Mouse (Mus musculus) B cell, adult 2 months (primary cell): ENCODE measurements around the gene Stk38.
"Not testable (repeated sequence)": the region's sequence is repeated elsewhere in the genome, so short reads cannot be mapped to it uniquely, and the experiment has no call there.

Experiments
- DNase-seq, 2 experiments: peaks; one replicate each; pipeline ENCODE4 v3.0.0; 2022

Gene Stk38

DNA sequence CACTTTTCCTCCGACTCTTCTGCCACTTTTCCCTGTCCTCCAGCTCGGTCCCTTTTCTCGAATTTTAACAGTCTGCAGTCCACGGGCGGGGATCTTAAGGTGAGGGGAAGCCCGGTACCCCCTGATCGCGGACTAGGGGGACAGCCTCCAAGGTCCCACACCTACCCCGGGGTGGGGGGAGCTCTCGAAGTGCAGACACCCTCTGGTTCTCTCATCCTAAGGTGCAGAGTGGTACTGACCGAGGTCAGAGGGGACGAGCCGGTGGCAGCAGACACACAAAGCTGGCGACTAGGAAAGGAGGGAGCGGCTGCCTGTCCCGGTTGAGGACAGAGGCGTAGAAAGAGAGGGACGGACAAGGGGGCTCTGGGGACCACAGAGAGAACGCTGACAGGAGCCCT, 553 bp downstream of the Stk38 start:
- DNase-seq = no peak

DNA sequence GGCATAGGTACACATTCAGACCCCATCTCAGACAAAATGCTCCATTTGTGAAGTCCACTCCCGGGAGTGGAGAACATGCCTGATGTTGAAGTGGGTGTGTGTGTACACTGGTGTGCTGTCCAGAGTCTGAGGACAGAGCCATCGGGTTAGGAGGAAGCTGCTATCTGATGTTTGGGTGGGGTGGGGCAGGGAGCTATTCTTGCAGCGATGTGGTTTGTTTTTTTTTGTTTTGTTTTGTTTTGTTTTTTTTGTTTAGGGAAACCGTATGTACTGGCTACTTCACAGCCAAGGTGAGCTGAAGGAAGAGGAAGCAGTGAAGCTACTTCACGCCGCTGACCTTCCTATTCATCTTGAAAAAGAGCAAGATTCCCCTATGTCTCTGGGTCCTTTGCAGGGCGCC, 983 bp downstream of the Stk38 start:
- peak; percentile 8 to 20 for DNase-seq

- no peak for DNase-seq
Observed at GRCm38 (mm10) chr17:29005002-29005401, 2.8 kb downstream of the Stk38 start.

DNA sequence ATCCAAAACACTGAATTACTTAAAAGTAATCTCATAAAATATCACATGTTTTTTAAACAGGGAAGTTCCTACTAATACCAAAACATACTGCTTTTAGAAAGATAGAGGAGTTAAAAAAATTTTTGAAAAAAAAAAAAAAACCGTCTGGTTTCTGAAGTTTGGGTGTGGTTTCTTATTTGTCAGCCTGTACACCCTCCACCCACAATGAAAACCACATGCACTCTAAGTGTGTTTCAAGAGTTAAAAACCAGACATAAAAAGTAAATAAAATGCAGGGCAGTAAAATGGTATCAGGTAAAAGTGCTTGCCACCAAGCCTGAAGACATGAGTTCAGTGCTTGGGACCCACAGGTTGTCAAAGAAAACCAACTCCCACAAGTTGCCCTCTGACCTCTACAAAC, 4.1 kb downstream of the Stk38 start:
- no peak for DNase-seq

GRCm38 (mm10) chr17:29000465-29000864, 7.3 kb downstream of the Stk38 start:
- DNase-seq = peak; percentile 19 to 32

- DNase-seq = no peak
Observed at GRCm38 (mm10) chr17:28994615-28995014, 13.2 kb downstream of the Stk38 start.

DNA sequence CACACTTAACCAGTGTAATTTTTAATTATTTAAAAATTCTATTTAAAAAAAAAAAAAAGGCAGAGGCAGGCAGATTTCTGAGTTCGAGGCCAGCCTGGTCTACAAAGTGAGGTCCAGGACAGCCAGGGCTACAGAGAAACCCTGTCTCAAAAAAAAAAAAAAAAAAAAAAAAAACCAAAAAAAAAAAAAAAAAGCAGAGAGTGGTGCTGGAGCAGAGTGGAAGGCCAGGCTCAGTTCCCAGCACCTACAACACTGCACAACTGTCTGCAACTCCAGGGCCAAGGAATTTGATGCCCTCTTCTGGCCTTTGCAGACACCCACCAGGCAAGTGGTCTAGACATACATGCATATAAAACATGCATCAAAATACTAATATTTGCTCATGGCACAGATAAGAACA, 14.8 kb downstream of the Stk38 start:
- DNase-seq = not testable (repeated sequence)

GRCm38 (mm10) chr17:28992105-28992504, 15.7 kb downstream of the Stk38 start:
- DNase-seq = no peak

DNA sequence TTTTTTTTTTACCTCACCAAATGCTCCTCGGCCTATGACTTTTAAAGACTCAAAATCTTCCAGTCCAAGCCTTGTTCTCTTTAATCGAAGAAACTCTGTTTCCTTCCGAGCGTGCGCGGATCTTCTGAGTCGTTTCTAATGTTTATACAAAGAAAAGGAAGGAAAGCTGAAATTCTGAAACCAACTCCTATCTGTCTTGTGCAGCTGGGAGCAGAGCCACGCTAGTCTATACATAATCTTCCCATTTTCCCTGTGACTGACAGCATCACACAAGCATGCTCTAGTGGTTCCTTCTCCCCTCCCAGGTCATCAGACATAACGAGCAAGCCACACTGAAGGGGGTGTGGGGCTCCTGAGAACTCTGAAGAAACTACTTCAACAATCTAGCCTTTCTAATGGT, 16.5 kb downstream of the Stk38 start:
- DNase-seq = no peak

- no peak for DNase-seq
Observed at GRCm38 (mm10) chr17:28990060-28990459, 17.7 kb downstream of the Stk38 start.

- no peak for DNase-seq
Observed at GRCm38 (mm10) chr17:28988996-28989395, 18.8 kb downstream of the Stk38 start.

DNA sequence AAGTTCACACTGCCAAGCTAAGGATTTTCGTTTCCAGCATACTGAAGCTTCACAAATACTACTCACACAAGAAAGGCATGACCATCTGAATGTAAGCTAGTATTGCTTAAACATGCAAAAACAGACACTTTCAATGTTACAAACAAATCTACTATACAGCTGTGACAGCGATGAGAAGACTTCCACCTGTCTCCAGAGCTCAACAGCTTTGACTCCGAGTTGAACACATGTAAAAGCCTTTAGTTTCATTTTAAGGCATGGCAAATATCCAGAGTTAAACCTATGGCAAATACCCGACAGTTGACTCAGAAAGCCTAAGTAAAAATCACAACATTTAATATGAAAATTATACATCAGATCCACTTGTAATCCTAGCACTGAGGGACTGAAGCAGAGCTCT, 19.5 kb downstream of the Stk38 start:
- DNase-seq = no peak

GRCm38 (mm10) chr17:28987713-28988112, 20.1 kb downstream of the Stk38 start:
- peak; percentile 70 to 72 for DNase-seq

DNA sequence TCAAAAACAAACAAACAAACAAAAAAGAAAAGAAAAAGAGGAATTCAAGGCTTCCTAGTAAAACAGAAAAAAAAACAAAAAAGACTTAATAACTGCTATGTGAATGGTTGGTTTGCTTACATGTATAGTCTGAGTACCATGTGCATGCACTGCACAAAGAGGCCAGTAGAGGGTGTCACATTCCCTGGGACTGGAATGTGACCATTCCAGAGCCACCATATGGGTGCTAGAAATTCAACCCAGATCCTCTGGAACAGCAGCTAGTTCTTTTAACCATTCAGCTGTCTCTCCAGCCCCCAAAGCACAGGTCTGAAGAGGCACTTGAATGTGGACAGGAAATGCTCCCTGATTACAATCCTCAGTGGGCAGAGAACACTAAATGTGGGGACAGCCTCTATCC, 21.0 kb downstream of the Stk38 start:
- DNase-seq = peak in 1 of 2 experiments; percentile 17

GRCm38 (mm10) chr17:28984724-28985420, 22.9 kb downstream of the Stk38 start:
- no peak for DNase-seq

GRCm38 (mm10) chr17:28982591-28982990, 25.2 kb downstream of the Stk38 start:
- no peak for DNase-seq

- DNase-seq = no peak
Observed at GRCm38 (mm10) chr17:28981081-28981480, 26.7 kb downstream of the Stk38 start.

DNA sequence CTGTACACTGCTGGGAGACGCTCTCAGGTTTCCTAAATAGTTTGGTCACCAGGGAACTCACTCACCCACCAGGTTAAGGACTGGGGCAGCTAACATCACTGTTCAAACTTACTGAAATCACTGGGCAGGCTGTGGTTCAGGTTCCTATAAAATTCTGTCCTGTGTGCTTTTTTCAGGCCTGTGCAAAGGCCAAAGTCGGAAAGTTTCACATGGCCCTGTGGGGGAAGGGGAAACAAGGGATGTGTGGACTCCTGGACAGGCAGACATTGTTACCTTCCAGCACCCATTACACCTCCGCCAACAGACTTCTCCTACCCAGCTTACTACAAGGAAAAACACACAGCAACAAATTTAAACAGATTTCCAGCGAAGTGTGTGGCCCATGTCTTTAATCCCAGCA, 28.7 kb downstream of the Stk38 start:
- DNase-seq = no peak

- no peak for DNase-seq
Observed at GRCm38 (mm10) chr17:28970122-28970521, 37.7 kb downstream of the Stk38 start.

DNA sequence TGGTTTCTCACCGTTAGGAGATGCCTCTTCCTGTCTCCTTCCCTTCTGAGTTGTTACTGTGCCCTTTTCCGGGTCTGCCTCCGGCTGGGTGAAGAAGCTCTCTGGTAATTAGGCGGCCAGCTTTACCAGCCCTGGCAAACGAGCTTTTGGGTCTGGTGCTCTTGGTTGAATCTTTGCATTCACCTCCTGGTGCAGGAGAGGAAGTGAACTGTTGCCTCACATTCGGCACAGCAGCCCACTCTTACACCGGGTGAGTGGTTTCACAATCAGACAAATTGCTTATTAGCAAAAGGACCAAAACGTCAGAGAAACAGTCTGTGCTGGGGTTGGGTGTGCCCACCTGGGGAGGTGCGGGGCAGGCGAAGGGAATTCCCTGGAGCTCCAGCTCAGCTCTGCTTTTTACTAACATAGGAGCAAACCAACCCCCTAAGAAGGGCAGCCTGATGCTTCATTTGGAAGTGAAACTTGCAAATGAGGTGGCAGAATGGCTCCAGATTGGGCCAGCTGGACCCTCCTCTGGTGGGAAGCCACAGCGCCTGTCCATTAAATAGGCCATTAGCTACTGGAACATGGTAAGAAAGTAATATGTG, 40.7 kb downstream of the Stk38 start:
- DNase-seq = peak; percentile 50 to 54

GRCm38 (mm10) chr17:28961596-28961995, 46.2 kb downstream of the Stk38 start:
- no peak for DNase-seq

GRCm38 (mm10) chr17:28960597-28960996, 47.2 kb downstream of the Stk38 start:
- DNase-seq = no peak

DNA sequence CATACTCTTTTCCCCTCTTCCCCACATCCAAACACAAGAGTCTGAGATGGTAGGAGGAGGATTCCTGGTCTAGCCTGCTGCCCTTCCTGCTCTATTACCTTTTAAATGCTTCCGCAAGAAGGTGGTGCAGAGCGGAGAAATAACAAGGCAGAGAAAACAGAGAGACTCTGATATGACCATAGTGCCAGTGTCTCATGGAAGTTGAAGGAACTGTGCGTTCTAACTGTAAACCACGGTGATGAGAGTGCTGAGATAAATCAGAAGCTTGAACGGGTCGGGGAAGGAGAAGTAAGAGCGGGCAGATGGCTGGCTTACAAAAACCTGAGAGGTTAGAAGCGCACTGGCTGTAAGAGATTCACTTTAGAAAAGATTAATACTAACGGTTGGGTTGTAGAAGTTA, 53.4 kb downstream of the Stk38 start:
- no peak for DNase-seq

GRCm38 (mm10) chr17:28953251-28953650, 54.5 kb downstream of the Stk38 start:
- DNase-seq = peak in 1 of 2 experiments; percentile 15
